Mouse (Mus musculus) neural tube, embryonic 14.5 days (tissue): ENCODE data around the gene Aox2. TPM values are rescaled to one million over a fixed set of nuclear protein-coding genes. Genes with fewer than 3 reads are reported as not detected.

Experiments
- ATAC-seq: fragments of 200-750 bp; cut with Nextera tagmentation; 2 replicates; pipeline ENCODE4 v1.8.0; 2017; ENCODE audit warnings: low read depth, mild to moderate bottlenecking, moderate TSS enrichment, moderate library complexity
- H3K27ac ChIP-seq: fragments of 300-500 bp; sonication (generic); 2 replicates; pipeline ENCODE4 v1.5.1; 2014; ENCODE audit warnings: low read depth, mild to moderate bottlenecking, control low read depth, low read length, moderate library complexity, mixed read lengths
- H3K27me3 ChIP-seq: fragments of 300-500 bp; sonication (generic); 2 replicates; pipeline ENCODE4 v1.6.1; 2014; ENCODE audit warnings: low read length; ENCODE audit not compliant: control insufficient read depth, insufficient read depth
- H3K36me3 ChIP-seq: fragments of 300-500 bp; sonication (generic); 2 replicates; pipeline ENCODE4 v1.6.1; 2014; ENCODE audit warnings: low read length, mixed read lengths; ENCODE audit not compliant: control insufficient read depth, insufficient read depth
- H3K4me1 ChIP-seq: fragments of 300-500 bp; sonication (generic); 2 replicates; pipeline ENCODE4 v1.6.1; 2014; ENCODE audit warnings: low read length; ENCODE audit not compliant: control insufficient read depth, insufficient read depth
- H3K4me2 ChIP-seq: fragments of 300-500 bp; sonication (generic); 2 replicates; pipeline ENCODE4 v1.6.1; 2014; ENCODE audit warnings: mild to moderate bottlenecking, low read depth, low read length, control low read depth
- H3K4me3 ChIP-seq: fragments of 300-500 bp; sonication (generic); 2 replicates; pipeline ENCODE4 v1.5.1; 2014; ENCODE audit warnings: low read depth, low read length, control low read depth, mixed read lengths
- H3K9ac ChIP-seq: fragments of 300-500 bp; sonication (generic); replicated peaks from 2 replicates; pipeline ENCODE4 v1.6.1; 2014; ENCODE audit warnings: low read depth, mild to moderate bottlenecking, control low read depth, low read length, mixed read lengths
- H3K9me3 ChIP-seq: fragments of 300-500 bp; sonication (generic); 2 replicates; pipeline ENCODE4 v1.6.1; 2016; ENCODE audit warnings: low read length; ENCODE audit not compliant: control insufficient read depth
- WGBS: fragments of 180-500 bp; shearing (Covaris S2); extraction: QIAGEN DNeasy Blood & Tissue Kit; methylation state at CpG from one replicate; pipeline ENCODE4 v1.1.7; 2014; 5-methylcytosine and 5-hydroxymethylcytosine counted together
- polyA plus RNA-seq: library from polyadenylated mRNA; unstranded; fragments of >200 nt; fragmentation: Nextera tagmentation; extraction: Ambion mirVana; gene quantifications from 2 replicates; pipeline ENCODE4 v1.2.1, GENCODE M21; 2014

The Aox2 gene
- polyA plus RNA-seq, 1 experiment from 2014 or later, result not detected

DNA sequence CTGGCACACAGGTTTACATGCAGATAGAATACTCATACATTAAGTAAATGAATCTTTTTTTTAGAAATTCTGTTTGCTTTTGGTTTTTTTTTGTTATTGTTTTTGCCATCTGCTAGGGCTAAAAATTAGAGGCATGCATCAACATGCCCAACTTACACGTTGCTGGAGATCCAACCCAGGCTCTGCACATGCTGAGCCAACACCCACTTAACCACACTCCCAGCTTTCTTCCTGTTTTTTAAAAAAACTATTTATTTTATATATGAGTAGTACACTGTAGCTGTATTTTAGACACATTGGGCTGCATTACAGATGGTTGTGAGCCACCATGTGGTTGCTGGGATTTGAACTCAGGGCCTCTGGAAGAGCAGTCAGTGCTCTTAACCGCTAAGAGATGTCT lies 137.9 kb downstream of the Aox2 start:
- H3K9me3 ChIP-seq, result no peaks in the 10 kb centered on the region
- H3K4me3 ChIP-seq, result no peak overlapping the region
- H3K27ac ChIP-seq, result no peak overlapping the region
- ATAC-seq, result no peak
- no peaks in the 10 kb centered on the region for H3K27me3 ChIP-seq
- no peak overlapping the region for H3K4me2 ChIP-seq
- H3K4me1 ChIP-seq, result peaks cover 2% of the 10 kb centered on the region; the same call in 1 of the 2 replicates
- H3K36me3 ChIP-seq, result peaks cover 80% of the 10 kb centered on the region
- WGBS, result 90% methylated on average over 2 of the region's 2 CpGs
- H3K9ac ChIP-seq, result no peak overlapping the region

DNA sequence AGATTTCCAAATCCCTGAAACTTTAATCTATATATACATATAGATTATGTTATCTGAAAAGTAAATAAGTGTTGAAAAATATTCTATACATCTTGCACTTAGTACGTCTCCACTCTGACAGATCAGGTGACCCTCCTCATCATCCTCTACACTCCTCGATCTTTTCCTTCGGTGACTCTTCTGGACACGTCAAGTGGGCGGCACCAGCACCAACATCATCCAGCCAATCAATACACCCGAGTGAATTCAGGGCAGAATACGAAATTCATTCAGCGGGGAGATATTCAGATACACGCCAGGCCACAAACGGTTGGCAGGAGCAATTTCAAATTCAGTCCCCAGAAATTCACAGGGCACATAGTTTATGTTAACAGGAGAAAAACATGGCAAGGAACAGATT lies 141.9 kb downstream of the Aox2 start:
- Histone ChIP-seq H3K4me2 (no peak overlapping the region), H3K9me3 (no peaks in the 10 kb centered on the region), H3K9ac (no peak overlapping the region), H3K4me1 (peaks cover 16% of the 10 kb centered on the region), H3K27me3 (peaks cover 3% of the 10 kb centered on the region; the same call in 1 of the 2 replicates), H3K27ac (no peak overlapping the region), H3K36me3 (peaks cover 51% of the 10 kb centered on the region), H3K4me3 (no peak overlapping the region)
- 88% methylated on average over 10 of the region's 10 CpGs for WGBS
- ATAC-seq, result no peak

DNA sequence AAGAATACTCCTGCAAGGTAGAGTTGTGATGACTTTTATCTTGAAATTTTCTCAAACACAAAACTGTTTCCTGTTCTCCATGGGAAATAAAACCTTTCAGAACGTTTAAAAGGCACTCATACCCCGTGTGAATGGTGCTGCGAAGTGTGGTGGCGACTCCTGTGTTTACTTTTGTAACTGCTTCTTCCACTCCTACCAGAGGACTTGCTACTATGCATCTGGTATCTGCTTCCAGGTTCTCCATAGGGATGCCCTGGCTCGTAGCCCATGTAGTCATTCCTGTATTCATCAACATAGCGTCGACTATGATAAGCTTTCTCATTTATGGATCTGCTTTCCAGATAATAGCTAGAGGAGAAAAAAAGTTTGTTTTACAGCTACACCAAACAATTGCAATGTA lies 142.8 kb downstream of the Aox2 start:
- H3K4me3 ChIP-seq, result no peak overlapping the region
- 72% methylated on average over 7 of the region's 7 CpGs for WGBS

DNA sequence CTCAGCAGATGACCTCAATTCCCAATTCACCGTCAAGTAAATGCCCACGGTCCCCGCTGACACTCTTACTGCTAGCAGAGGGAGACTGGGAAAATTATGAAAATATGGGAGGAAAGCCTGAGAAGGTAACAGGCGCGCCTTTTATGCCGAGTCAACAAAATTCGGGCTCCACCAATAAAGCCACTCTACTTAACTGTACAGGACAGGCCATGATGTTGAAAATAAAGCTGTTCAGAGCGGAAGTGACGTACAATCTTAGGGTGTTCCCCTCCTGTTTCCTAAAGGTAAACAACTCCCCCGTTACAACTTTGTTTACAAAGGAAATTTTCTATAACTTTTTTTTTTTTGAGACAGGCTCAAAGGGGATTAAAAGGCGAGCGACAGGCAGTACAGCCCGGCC lies 144.8 kb downstream of the Aox2 start:
- H3K36me3 ChIP-seq, result peaks cover 28% of the 10 kb centered on the region
- ATAC-seq, result peak; percentile 63
- H3K27ac ChIP-seq, result peak overlapping the region; percentile 100
- WGBS, result 14% methylated on average over 13 of the region's 13 CpGs
- H3K27me3 ChIP-seq, result peaks cover 3% of the 10 kb centered on the region; the same call in 1 of the 2 replicates
- H3K4me2 ChIP-seq, result peak overlapping the region; percentile 80
- H3K4me3 ChIP-seq, result peak overlapping the region; percentile 100
- peak overlapping the region; percentile 100 for H3K9ac ChIP-seq
- no peaks in the 10 kb centered on the region for H3K9me3 ChIP-seq
- H3K4me1 ChIP-seq, result peaks cover 16% of the 10 kb centered on the region

More for the DNA sequence above, 142.8 kb downstream of the Aox2 start:
- Histone ChIP-seq H3K27me3 (peaks cover 3% of the 10 kb centered on the region; the same call in 1 of the 2 replicates), H3K36me3 (peaks cover 44% of the 10 kb centered on the region), H3K9me3 (no peaks in the 10 kb centered on the region), H3K4me2 (no peak overlapping the region), H3K27ac (no peak overlapping the region), H3K9ac (no peak overlapping the region), H3K4me1 (peaks cover 16% of the 10 kb centered on the region)
- ATAC-seq, result no peak

DNA sequence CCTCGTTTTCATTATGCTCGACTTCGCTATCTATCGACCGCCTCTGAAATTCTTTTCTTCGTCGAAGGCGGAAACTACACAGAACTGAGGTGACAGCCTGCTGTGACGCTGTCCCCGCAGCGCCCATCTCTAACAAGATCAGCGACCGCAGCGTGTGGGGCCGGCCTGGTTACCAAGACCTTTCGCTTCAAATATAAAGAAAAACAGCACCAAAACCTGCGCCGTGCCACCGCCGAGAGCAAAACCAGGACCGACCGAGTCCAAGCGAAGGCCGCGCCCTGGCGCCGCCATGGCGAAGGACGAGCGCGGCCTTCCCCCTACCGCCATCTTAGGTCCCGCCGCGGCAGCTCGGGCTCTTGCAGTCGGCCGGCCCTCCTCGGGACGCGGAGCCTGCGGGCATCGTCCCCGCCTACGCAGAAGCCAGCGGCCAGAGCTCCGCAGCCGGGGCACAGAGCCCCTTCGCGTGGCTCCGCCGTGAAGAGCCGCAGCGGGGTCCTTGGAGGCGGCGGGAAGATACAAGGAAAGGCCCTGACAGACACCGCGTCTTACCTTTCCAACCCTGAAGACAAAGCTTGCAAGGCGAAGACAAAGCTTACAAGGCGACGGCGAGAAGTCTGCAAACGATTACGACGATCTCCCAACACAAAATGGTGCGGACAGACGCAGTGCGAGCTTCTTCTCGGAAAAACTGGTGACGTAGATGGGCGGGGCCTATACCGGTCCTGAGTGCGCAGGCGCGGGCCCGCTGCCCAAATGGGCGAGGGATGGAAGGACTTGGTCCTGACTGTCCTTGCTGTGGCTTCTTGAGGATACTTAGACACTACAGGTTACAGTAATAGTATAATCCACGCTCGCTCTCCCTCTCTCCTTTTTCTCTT lies 145.5 kb downstream of the Aox2 start, which contains the start of gene Clk1:
TSS of gene Clk1 (minus strand) at position 696 of the 878 bp plus-strand sequence.
- peak; percentile 95 for ATAC-seq
- WGBS, result under 1% methylated on average over 79 of the region's 79 CpGs
- Histone ChIP-seq H3K36me3 (peaks cover 20% of the 10 kb centered on the region; the same call in 1 of the 2 replicates), H3K27ac (peak within 1 kb of the TSS; percentile 100), H3K9ac (peak within 1 kb of the TSS; percentile 100), H3K4me3 (peak within 1 kb of the TSS; percentile 100), H3K9me3 (no peaks in the 10 kb centered on the region), H3K4me2 (peak within 1 kb of the TSS; percentile 80), H3K27me3 (peaks cover 3% of the 10 kb centered on the region; the same call in 1 of the 2 replicates), H3K4me1 (peaks cover 16% of the 10 kb centered on the region)

DNA sequence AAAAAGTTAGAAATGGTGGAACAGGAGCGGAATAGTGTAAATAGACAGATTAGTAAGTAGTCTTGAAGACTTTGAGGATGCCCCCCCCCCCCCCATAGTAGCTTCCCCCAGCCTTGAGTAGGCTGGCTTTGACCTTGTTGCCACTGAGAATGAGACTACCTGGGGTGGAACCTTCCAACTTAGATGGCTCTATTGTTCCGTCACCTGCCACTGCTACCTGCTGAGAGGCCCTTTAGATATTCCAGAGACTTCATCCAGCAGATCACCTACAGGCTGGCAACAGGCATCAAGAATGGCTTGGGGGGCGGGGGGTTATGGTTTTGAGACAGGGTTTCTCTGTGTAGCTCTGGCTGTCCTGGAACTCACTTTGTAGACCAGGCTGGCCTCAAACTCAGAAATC lies 146.4 kb downstream of the Aox2 start:
- no peak for ATAC-seq
- peaks cover 16% of the 10 kb centered on the region for H3K4me1 ChIP-seq
- H3K9ac ChIP-seq, result no peak overlapping the region
- peaks cover 11% of the 10 kb centered on the region; the same call in 1 of the 2 replicates for H3K36me3 ChIP-seq
- H3K4me3 ChIP-seq, result no peak overlapping the region
- no peak overlapping the region for H3K27ac ChIP-seq
- peak overlapping the region; percentile 80; the same call in 1 of the 2 replicates for H3K4me2 ChIP-seq
- WGBS, result 86% methylated on average over 3 of the region's 3 CpGs
- no peaks in the 10 kb centered on the region for H3K9me3 ChIP-seq
- peaks cover 3% of the 10 kb centered on the region; the same call in 1 of the 2 replicates for H3K27me3 ChIP-seq

Other genes with a start within 250 kb of the Aox2 start
- gene Aox1, start 248.4 kb upstream of the Aox2 start, polyA plus RNA-seq, result 0.08 and 0.28 TPM in 2 replicates
- 0.13 and 0.18 TPM in 2 replicates for gene Aox3, start 165.2 kb upstream of the Aox2 start, polyA plus RNA-seq
- gene Aox4, start 67.9 kb upstream of the Aox2 start, polyA plus RNA-seq, result 0.51 and 1.1 TPM in 2 replicates
- 371 and 387 TPM in 2 replicates for gene Bzw1, start 114.6 kb downstream of the Aox2 start, polyA plus RNA-seq
- gene Clk1, start 145.7 kb downstream of the Aox2 start, polyA plus RNA-seq, result 176 and 180 TPM in 2 replicates
- gene Nif3l1, start 166.8 kb downstream of the Aox2 start, polyA plus RNA-seq, result 52.4 and 52.9 TPM in 2 replicates
- gene Ppil3, start 167.2 kb downstream of the Aox2 start, polyA plus RNA-seq, result 60.3 and 62.7 TPM in 2 replicates
- gene Orc2, start 226.8 kb downstream of the Aox2 start, polyA plus RNA-seq, result 21.6 and 25.9 TPM in 2 replicates